Mouse (Mus musculus): Measurements from ENCODE around the gene Gm49416.

The Gm49416 gene

GRCm38 (mm10) chr19:8920073-8920736 lies 31.5 kb downstream of the Gm49416 start, which contains the start of gene B3gat3:
B3gat3 (plus strand) TSS chr19:8920374.
- DNase-seq (ENCODE audit: low read depth, low spot score) = peak; percentile 94

GRCm38 (mm10) chr19:8920836-8921291 lies 32.1 kb downstream of the Gm49416 start:
- DNase-seq (ENCODE audit: low read depth, low spot score) = peak; percentile 76

GRCm38 (mm10) chr19:8921741-8922140 lies 33.0 kb downstream of the Gm49416 start:
- DNase-seq (ENCODE audit: low read depth, low spot score) = no peak

- DNase-seq (ENCODE audit: low read depth, low spot score) = no peak
Observed at GRCm38 (mm10) chr19:8926766-8927165, 38.0 kb downstream of the Gm49416 start.

GRCm38 (mm10) chr19:8927891-8928525 lies 39.3 kb downstream of the Gm49416 start:
- DNase-seq (ENCODE audit: low read depth, low spot score) = no peak

- no peak for DNase-seq (ENCODE audit: low read depth, low spot score)
Observed at GRCm38 (mm10) chr19:8928689-8929223, 40.0 kb downstream of the Gm49416 start.

- peak; percentile 93 for DNase-seq (ENCODE audit: low read depth, low spot score)
Observed at GRCm38 (mm10) chr19:8929224-8930088, 40.7 kb downstream of the Gm49416 start, which contains the start of the genes Rom1 and Eml3. Rom1 (minus strand) TSS chr19:8929356. Eml3 (plus strand) TSS chr19:8929552.

- no peak for DNase-seq (ENCODE audit: low read depth, low spot score)
Observed at GRCm38 (mm10) chr19:8930117-8930516, 41.4 kb downstream of the Gm49416 start.

- no peak for DNase-seq (ENCODE audit: low read depth, low spot score)
Observed at GRCm38 (mm10) chr19:8930771-8931170, 42.0 kb downstream of the Gm49416 start.

- no peak for DNase-seq (ENCODE audit: low read depth, low spot score)
Observed at GRCm38 (mm10) chr19:8936736-8937135, 48.0 kb downstream of the Gm49416 start.

- DNase-seq (ENCODE audit: low read depth, low spot score) = peak; percentile 42
Observed at GRCm38 (mm10) chr19:8940526-8941133, 51.9 kb downstream of the Gm49416 start.

GRCm38 (mm10) chr19:8941136-8941514 lies 52.4 kb downstream of the Gm49416 start:
- no peak for DNase-seq (ENCODE audit: low read depth, low spot score)

- peak; percentile 97 for DNase-seq (ENCODE audit: low read depth, low spot score)
Observed at GRCm38 (mm10) chr19:8941515-8942217, 52.9 kb downstream of the Gm49416 start, which contains the start of gene Mta2. Mta2 (plus strand) TSS chr19:8941875.

- peak; percentile 52 for DNase-seq (ENCODE audit: low read depth, low spot score)
Observed at GRCm38 (mm10) chr19:8942276-8942964, 53.7 kb downstream of the Gm49416 start.

GRCm38 (mm10) chr19:8943047-8943446 lies 54.3 kb downstream of the Gm49416 start:
- DNase-seq (ENCODE audit: low read depth, low spot score) = no peak

GRCm38 (mm10) chr19:8944062-8944461 lies 55.3 kb downstream of the Gm49416 start:
- no peak for DNase-seq (ENCODE audit: low read depth, low spot score)

GRCm38 (mm10) chr19:8944750-8945149 lies 56.0 kb downstream of the Gm49416 start:
- DNase-seq (ENCODE audit: low read depth, low spot score) = peak; percentile 95

Data from R1 (cell line).